Mouse (Mus musculus): ENCODE data around the gene Fermt2.

- TF ChIP-seq CTCF (IDR thresholded peaks at IDR 0.05; ENCODE audit: low read depth, low read length) = peak; percentile 30
- no peak for TF ChIP-seq POLR2A (IDR thresholded peaks at IDR 0.05; ENCODE audit: insufficient read depth, low read length)
Measured at GRCm38 (mm10) chr14:45434220-45434619, 95.7 kb downstream of the Fermt2 start.

Data from ES-Bruce4 (cell line).